Mouse (Mus musculus): ENCODE data around the gene Spg7.
"Not testable (repeated sequence)": the region's sequence is repeated elsewhere in the genome, so short reads cannot be mapped to it uniquely, and the experiment has no call there.

Gene Spg7

GRCm38 (mm10) chr8:123097786-123098584 is 35.2 kb downstream of the Spg7 start:
- DNase-seq (ENCODE audit: low spot score), result no peak

GRCm38 (mm10) chr8:123100288-123100687 is 37.5 kb downstream of the Spg7 start:
- DNase-seq (ENCODE audit: low spot score), result no peak

GRCm38 (mm10) chr8:123101244-123101643 is 38.5 kb downstream of the Spg7 start:
- DNase-seq (ENCODE audit: low spot score), result no peak

GRCm38 (mm10) chr8:123101735-123102685 is 39.3 kb downstream of the Spg7 start, which contains the start of gene Rpl13:
Rpl13 (plus strand) TSS chr8:123102350.
- peak; percentile 98 for DNase-seq (ENCODE audit: low spot score)

GRCm38 (mm10) chr8:123102855-123103254 is 40.1 kb downstream of the Spg7 start:
- DNase-seq (ENCODE audit: low spot score), result not testable (repeated sequence)

GRCm38 (mm10) chr8:123103285-123103684 is 40.5 kb downstream of the Spg7 start:
- DNase-seq (ENCODE audit: low spot score), result no peak

- DNase-seq (ENCODE audit: low spot score), result no peak
Measured at GRCm38 (mm10) chr8:123104046-123104767, 41.5 kb downstream of the Spg7 start.

GRCm38 (mm10) chr8:123105553-123106326 is 43.0 kb downstream of the Spg7 start:
- no peak for DNase-seq (ENCODE audit: low spot score)

- DNase-seq (ENCODE audit: low spot score), result no peak
Measured at GRCm38 (mm10) chr8:123106531-123106930, 43.8 kb downstream of the Spg7 start.

GRCm38 (mm10) chr8:123108010-123108409 is 45.3 kb downstream of the Spg7 start:
- no peak for DNase-seq (ENCODE audit: low spot score)

GRCm38 (mm10) chr8:123108953-123109352 is 46.2 kb downstream of the Spg7 start:
- no peak for DNase-seq (ENCODE audit: low spot score)

- peak; percentile 45 for DNase-seq (ENCODE audit: low spot score)
Measured at GRCm38 (mm10) chr8:123110649-123111048, 47.9 kb downstream of the Spg7 start.

GRCm38 (mm10) chr8:123112892-123113291 is 50.1 kb downstream of the Spg7 start:
- no peak for DNase-seq (ENCODE audit: low spot score)

- DNase-seq (ENCODE audit: low spot score), result no peak
Measured at GRCm38 (mm10) chr8:123113908-123114469, 51.2 kb downstream of the Spg7 start.

GRCm38 (mm10) chr8:123114644-123115043 is 51.9 kb downstream of the Spg7 start:
- no peak for DNase-seq (ENCODE audit: low spot score)

- no peak for DNase-seq (ENCODE audit: low spot score)
Measured at GRCm38 (mm10) chr8:123117127-123117731, 54.5 kb downstream of the Spg7 start, which contains the start of gene Cpne7. Cpne7 (plus strand) TSS chr8:123117374.

- no peak for DNase-seq (ENCODE audit: low spot score)
Measured at GRCm38 (mm10) chr8:123117744-123118143, 55.0 kb downstream of the Spg7 start.

GRCm38 (mm10) chr8:123122059-123122458 is 59.3 kb downstream of the Spg7 start:
- DNase-seq (ENCODE audit: low spot score), result no peak

GRCm38 (mm10) chr8:123122670-123123069 is 59.9 kb downstream of the Spg7 start:
- no peak for DNase-seq (ENCODE audit: low spot score)

- peak; percentile 58 for DNase-seq (ENCODE audit: low spot score)
Measured at GRCm38 (mm10) chr8:123126193-123126816, 63.6 kb downstream of the Spg7 start.
